In the genomic region with DNA sequence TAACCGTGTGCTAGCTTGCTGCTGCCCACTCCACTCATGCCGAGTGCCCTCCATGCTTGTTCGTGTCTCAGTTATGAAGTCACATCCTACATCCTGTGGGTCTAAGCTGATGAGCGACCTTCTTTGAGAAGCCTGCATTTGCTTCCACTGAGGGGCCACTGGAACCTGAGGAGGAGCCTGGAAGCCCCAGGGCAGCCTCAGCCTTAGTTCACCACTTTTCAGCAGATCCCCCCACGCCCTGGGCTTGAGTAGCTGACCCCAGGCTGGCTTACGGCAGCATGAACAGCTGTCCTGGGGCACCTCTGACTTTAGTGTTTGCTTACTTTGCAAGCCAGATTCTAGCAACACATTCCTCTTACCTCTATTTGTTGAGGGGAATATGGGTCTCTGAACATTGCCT, we compare ENCODE assay signal across 23 mouse cellular contexts. TPM values are rescaled to one million over a fixed set of nuclear protein-coding genes. Genes with fewer than 3 reads are reported as not detected.
"Had no signal": no experiment of that assay in that cellular context is flagged by ENCODE, and none has a peak within 500 bp of the region (broad histone marks: within the 10 kb centered on the region; RNA-seq: fewer than 3 reads in every experiment).

No protein-coding gene starts in this region.

- H3K4me3 ChIP-seq: gastrocnemius, adult 2 months; heart, embryonic 13.5 days; heart, embryonic 15.5 days; hindbrain, embryonic 10.5 days; hindbrain, embryonic 12.5 days; kidney, embryonic 15.5 days; limb, embryonic 13.5 days; limb, embryonic 15.5 days; liver, embryonic 12.5 days had no signal

- H3K9me3 ChIP-seq: heart, embryonic 13.5 days; heart, embryonic 15.5 days; hindbrain, embryonic 10.5 days; hindbrain, embryonic 12.5 days; kidney, embryonic 15.5 days; limb, embryonic 13.5 days; limb, embryonic 15.5 days; liver, embryonic 12.5 days had no signal

- H3K27me3 ChIP-seq: heart, embryonic 13.5 days; heart, embryonic 15.5 days; hindbrain, embryonic 12.5 days; kidney, embryonic 15.5 days; limb, embryonic 13.5 days; limb, embryonic 15.5 days; liver, embryonic 12.5 days had no signal

- H3K4me1 ChIP-seq: heart, embryonic 13.5 days; heart, embryonic 15.5 days; hindbrain, embryonic 10.5 days; hindbrain, embryonic 12.5 days; kidney, embryonic 15.5 days; limb, embryonic 13.5 days; limb, embryonic 15.5 days; liver, embryonic 12.5 days had no signal

- DNase-seq: gastrocnemius, adult 2 months; gastrocnemius, postnatal 10 days; gastrocnemius, postnatal 25 days; heart, postnatal 4 days; kidney, adult 2 months; kidney, adult 9 months; kidney, postnatal 14 days; kidney, postnatal 36 days; layer of hippocampus, adult 9-11 months; layer of hippocampus, postnatal 36 days; left cerebral cortex, postnatal 4 days had no signal

- H3K27ac ChIP-seq: gastrocnemius, adult 2 months; heart, embryonic 13.5 days; heart, embryonic 15.5 days; hindbrain, embryonic 10.5 days; hindbrain, embryonic 12.5 days; hindbrain, embryonic 14.5 days; kidney, embryonic 15.5 days; kidney, postnatal 0 days; limb, embryonic 13.5 days; limb, embryonic 15.5 days; liver, embryonic 12.5 days; liver, embryonic 14.5 days had no signal

- H3K9ac ChIP-seq: heart, embryonic 13.5 days; heart, embryonic 15.5 days; hindbrain, embryonic 12.5 days; hindbrain, embryonic 14.5 days; kidney, embryonic 15.5 days; limb, embryonic 13.5 days; limb, embryonic 15.5 days; liver, embryonic 12.5 days; liver, embryonic 14.5 days had no signal

RNA-seq across cellular contexts. Expression of gene Shisa2, which starts 58.4 kb away (rescaled TPM):
- polyA plus RNA-seq: inflammation-experienced regulatory T-cells, adult 6 months had no signal
